8 mouse cellular contexts compared by ENCODE assay signal in the genomic region with DNA sequence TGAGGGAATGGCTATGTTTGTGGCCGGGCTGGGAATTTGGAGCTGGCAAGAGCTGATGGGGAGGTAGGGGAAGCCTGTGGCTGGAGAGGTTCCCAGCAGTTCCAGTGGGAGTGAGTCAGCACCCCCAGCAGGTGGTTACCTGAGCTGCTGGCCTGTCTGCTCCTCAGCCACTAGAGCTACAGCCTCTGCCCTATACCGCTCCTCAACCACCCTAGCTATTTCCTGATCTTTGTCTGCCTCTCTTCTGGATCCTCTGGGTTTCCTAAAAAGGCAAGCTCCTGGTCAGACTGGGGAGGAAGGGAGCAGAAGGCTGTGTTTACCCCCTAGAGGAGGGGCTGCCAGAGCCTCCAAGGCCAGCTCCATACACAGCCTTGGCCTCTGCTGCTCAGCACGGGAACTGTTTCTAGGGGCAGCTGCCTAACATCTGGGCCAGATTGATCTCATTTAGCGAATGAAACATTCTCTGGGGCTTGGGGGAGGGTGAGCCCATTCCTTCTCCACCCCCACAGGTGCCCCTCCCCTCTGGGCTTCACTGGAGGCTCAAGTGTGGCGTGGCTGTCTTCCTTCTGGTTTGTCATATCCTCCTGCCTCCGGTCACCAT. TPM values are rescaled to one million over a fixed set of nuclear protein-coding genes. Genes with fewer than 3 reads are reported as not detected.
A peak's percentile ranks its signal among the peaks of the same experiment; 100 is the strongest.
DNase-seq lines count a peak whose midpoint lies in the region.

No protein-coding gene starts in this region.

- peak; percentile 28 for DNase-seq in kidney, adult 18-20 months
- no peak for DNase-seq in kidney, adult 9 months
- peak; percentile 49 for DNase-seq in adrenal gland, postnatal 14 days
- DNase-seq in gastrocnemius, postnatal 4 days (ENCODE audit: low spot score in 2 of 2) = peak; percentile 46 to 67
- peak; percentile 25 to 42 for DNase-seq in kidney, postnatal 36 days
- DNase-seq in testis, postnatal 10 days (ENCODE audit: low spot score) = peak; percentile 76
- no peak for DNase-seq in frontal cortex, adult 2 months (ENCODE audit: extremely low spot score in 1 of 2, low spot score in 1 of 2)
- DNase-seq in c-Kit-positive CD71-positive TER-119-positive erythroid progenitor cells, embryonic 14.5 days (ENCODE audit: low spot score) = no peak

RNA-seq across cellular contexts. Expression of a gene that starts 17.1 kb away (rescaled TPM):
- total RNA-seq in adrenal gland, postnatal 14 days (2021) = 12.5 and 13.8 TPM in 2 replicates
- 10 to 100 TPM; 16.0 to 16.2 TPM for total RNA-seq in gastrocnemius, postnatal 4 days (2021)
- polyA plus RNA-seq in frontal cortex, adult 2 months (2012; rRNA removed) = 1.8 and 1.9 TPM in 2 replicates

Comparison
In these comparisons a context has a peak if more than half of its experiments do, and no peak if none do; other contexts are left out.
1. DNase-seq: peak in kidney, adult 18-20 months (single experiment), adrenal gland, postnatal 14 days (single experiment), gastrocnemius, postnatal 4 days (2 of 2), kidney, postnatal 36 days (2 of 2) and testis, postnatal 10 days (single experiment); none in kidney, adult 9 months (single experiment), frontal cortex, adult 2 months (0 of 2) and c-Kit-positive CD71-positive TER-119-positive erythroid progenitor cells, embryonic 14.5 days (single experiment).